Mouse (Mus musculus) cerebellum, adult 11 months (tissue): ENCODE measurements around the gene Cfap54.

Experiments used
- DNase-seq: peaks from one replicate; pipeline ENCODE4 v3.0.0; 2022

Cfap54 gene

DNA sequence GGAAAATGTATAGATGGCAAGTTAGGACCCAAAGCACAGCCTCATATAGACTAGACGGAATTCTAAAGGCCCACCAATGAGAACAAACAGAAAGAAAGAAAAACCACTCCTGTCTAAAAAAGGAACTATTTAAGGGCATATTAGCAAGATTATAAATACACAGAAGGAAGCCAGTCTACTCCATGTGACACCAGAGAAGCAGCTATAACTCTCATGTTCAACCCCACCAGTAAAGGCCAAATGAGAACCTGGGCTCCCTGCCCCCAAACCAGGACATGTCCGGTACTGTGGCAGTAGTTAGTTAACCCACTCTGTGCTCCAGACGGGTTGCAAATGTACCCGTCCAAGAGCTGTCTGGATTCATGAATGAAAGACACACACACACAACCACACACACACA, 14.4 kb upstream of the Cfap54 start:
- DNase-seq: no peak

DNA sequence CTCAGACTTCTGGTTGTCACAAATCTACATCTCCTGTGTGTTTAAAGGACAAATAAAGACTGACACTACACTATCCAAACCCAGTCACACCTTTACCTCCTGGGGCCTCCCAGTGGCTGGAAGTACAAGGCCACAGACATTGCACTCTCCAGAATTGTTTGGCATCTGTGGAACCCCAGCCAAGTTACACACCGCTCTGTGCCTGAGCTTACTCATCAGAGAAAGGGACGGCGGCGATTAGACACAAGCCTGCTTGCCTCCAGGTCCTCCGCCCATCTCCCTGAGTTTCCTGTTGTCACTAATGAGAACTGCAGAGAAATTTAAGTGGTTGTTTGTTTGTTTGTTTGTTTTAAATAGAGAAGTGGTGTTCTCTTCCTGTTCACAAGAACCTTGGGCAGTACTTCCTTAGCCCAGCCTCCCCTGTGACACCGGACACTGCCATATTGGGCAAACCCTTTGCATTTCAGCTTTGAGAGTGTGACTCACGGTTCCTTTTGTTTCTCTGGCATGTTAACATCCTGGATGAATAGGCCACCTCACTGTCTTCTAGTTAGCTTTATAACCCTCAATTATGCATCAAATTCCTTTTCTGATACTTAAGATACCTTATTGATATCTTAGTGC, 13.7 kb upstream of the Cfap54 start:
- no peak for DNase-seq

DNA sequence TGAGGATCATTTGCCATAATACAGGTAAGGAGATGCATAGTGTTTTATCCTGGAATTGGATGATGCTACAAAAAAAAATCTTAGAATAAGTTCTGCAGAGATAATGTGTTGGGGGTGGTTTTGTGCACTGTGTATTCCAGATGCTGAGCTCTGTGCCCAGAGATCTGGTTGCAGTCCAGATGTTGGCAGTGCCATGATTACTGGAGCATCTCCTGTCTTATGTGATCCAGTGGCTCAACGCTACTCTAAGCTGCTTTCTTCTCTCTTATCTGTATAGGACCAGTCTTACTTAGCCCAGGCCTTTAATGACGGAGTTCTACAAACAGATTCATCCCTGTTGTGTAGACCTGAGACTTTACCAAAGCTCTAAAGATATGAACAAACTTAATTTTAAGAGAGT, 10.5 kb upstream of the Cfap54 start:
- no peak for DNase-seq

- no peak for DNase-seq
Observed at GRCm38 (mm10) chr10:93090241-93090640, 8.8 kb upstream of the Cfap54 start.

GRCm38 (mm10) chr10:93088396-93089048, 7.1 kb upstream of the Cfap54 start:
- no peak for DNase-seq

DNA sequence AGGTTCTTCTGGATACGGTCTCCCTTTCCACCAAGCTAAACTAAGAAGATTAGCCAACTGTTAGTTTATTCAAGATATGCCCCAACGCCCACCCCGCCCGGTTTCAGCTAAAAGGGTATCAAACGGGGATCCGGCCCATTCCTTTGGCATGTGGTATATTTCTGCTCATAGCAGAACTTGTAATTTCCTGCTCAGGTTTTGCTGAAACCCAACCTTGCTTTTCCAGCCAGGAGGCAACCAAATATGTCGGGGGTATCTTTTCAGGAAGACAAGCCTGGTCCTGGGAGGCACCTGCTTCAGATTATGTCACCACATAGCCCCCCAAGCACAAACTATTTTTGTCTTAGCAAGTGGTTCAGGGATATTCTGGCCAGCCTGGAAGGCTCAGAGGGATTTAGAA, 6.1 kb upstream of the Cfap54 start:
- DNase-seq: no peak

DNA sequence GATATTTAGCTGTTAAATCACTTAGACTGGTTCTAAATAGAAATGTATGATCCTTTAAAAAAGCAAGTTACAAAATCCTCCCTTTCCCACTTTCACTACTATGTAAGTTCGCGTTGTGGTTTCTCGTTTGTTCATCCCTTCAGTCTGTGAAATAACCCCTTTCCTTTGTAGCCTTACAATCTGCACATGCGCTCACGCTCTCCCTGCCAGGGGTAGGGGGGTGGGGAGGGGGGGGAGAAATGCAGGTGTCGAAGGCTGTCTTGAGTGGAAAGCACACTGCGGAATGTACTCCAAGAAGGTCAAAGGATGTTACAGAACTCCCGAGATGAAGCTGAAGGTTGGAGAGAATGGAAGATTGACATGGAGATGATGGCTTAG, 2.5 kb upstream of the Cfap54 start:
- no peak for DNase-seq

DNA sequence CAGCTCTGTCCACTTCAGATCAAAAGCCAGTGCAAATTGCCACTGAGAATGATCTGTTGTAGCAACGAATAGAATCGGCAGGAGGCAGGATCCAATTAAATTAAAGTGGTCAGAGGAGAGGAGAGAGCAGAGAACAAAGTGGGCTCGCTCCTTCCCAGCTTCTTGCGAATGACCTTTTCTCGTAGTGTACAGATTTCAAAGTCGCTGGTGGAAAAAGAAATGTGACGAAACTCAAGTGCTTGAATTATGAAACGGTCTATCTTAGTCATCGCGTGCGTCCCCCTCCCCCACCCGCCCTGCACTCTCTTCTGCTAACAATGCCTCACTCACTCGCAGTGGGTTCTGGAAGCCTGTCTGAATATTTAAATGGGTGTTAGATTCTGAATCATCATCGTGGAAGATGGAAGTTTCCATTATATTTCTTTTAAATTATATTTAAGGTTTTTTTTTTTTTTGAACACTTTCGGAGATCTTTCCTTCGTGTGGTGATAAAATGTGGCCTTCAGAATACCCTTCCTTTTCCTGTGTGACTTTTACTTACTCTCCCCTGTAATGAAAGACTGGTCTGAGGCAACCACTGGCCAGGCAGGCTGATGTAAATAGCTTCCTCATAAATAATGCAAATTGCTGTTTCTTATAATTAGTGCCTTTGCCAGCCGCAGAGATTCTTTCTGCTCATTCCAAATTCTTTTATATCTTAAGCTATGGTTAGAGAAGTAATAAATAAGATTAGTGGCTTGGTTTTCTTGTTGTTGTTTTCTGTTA, 2.0 kb upstream of the Cfap54 start:
- DNase-seq: no peak

- no peak for DNase-seq
Observed at GRCm38 (mm10) chr10:93079486-93079885, 1.9 kb downstream of the Cfap54 start.

DNA sequence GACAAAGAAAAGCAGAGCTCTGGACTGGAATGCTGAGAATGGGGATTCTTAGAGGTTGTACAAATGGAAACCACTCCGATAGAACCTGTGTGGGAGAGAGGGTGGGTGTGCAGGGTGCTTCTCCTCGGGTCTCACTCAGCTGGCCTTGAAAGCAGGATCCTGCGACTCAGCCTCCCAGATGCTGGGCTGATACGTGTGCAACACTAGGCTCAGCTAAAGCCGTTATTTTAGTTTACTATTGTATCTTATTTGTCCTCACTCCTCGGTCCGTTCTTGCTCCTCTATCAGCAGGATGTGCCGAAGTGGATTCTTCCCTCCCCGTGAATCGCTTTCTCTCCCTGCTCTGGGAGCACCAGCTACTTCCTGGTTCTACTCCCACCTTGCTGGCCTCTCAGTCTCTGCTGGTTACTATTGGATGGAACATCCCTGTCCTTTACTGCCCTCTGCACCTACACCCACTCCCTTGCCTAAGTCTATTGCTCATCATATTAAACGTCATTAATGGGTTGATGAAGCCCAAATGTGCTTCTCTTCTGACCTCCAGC, 3.4 kb downstream of the Cfap54 start:
- no peak for DNase-seq

DNA sequence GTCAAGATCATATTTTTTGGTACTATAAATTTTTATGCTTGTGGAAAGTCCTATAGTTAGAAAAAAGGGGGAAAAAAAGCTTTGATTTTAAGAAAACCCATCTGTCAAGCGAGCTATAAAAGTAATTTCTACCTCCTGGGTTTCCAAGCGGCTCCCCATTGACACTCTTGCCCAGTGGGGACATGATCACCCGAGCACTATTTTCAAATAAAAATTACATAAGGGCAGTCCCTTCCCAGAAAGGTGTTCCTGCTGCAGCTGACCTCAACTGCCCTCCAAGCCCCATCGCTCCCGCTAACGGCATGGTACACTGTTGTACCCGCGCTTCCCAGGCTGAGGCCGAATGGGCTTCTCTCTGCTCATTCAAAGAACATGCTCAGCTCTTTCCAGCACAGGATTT, 5.0 kb downstream of the Cfap54 start:
- DNase-seq: no peak

- DNase-seq: no peak
Observed at GRCm38 (mm10) chr10:93075856-93076255, 5.6 kb downstream of the Cfap54 start.

DNA sequence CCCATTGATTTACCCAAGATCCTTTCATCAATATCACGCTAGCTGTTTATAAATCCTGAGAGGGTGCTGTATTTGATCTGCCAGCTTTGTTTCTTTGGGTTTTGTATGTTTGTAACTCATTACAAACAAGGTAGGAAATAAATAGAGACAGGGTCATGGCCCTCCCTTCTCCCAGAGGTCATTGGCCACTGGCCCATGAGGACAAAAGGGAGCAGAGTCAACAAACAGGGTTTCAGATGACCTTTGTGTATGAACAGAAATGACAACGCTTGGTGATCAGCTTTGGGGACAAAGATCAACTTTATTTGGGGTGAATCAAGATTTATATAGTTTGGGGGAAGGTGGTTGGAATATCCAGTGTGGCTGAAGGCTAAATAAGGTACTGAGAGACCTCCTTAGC, 8.6 kb downstream of the Cfap54 start:
- no peak for DNase-seq

DNA sequence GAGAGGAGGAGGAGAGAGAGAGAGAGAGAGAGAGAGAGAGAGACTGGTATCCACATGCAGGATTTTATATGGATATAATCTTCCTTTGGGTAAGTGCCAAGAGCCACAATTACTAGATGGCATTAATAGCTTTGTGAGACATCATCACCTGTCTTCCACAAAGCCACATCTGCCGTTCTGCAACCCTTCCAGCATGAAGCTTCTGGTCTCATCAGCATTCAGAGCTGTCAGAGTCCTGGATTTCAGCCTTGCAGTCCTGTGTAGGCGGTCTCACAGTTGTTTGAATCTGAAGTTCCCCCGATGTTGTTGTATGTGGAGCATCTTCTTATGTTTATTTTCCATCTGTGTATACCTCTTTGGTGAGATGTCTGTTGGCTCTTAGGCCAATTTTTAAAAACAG, 9.7 kb downstream of the Cfap54 start:
- no peak for DNase-seq

- DNase-seq: peak; percentile 13
Observed at GRCm38 (mm10) chr10:93070121-93070898, 11.1 kb downstream of the Cfap54 start.

DNA sequence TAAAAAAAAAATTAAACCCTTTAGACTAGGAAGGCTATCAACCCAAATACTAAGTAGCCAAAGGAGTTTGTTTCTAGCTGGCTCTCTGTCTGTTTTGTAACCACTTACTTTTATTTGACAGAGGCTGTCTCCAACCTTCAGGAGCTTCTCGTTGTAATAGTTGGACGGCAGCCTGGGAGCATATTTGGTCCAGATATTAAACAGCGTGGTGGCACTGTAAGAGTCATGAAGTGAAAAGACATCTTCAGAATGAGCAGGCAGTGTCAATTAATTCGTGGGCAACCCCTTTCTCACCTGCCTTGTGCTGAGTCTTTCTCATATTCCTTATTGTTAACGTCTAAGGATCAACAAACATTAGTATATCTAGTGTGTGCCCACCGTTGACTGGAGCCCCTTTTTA, 11.7 kb downstream of the Cfap54 start:
- DNase-seq: no peak

DNA sequence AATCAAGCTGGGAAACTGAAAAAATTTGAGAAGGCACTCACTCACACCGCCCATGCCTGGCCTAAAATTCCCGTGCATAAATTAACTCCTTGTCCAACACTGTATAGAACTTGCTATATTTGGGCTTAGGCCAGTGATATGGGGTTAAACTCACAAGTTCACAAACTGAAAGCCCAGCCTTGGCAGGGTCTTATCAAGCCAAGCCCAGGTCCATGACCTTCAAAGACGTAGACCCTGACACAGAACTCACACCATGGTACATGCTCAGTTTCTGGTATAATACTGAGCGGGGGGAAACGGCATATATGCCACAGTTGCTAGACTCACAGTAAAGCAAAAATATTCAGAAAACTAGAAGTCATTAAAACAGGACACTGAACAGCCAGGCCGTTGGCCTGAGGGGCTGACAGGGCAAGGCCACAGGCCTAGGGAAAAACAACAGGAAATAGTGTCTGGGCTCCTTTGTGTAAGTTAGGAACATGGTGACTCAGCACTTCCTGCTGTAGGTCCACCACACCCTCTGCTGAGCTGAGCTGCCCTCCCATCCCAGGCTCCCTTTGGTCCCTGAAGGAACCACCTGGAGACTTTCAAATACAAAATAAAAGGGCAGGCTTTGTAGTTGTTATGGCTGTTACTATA, 12.3 kb downstream of the Cfap54 start:
- no peak for DNase-seq

DNA sequence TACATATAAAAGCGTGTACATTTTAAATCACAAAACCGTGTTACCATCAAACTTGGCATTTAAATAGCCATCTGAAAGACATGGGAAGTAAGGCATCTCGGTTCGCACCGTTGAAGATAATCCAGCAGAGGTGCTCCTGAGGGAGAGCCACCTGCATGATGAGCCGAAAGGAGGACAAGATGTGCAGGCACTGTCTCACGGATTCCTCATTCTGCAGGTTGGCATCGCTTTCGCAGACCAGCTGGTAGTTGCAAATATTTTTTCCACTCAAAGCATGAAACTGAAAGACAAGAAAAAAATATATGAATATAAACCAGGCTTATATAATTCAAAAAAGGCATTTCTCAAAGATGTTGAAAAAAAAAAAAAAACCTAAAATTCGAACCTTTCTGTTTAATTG, 16.4 kb downstream of the Cfap54 start:
- DNase-seq: no peak

DNA sequence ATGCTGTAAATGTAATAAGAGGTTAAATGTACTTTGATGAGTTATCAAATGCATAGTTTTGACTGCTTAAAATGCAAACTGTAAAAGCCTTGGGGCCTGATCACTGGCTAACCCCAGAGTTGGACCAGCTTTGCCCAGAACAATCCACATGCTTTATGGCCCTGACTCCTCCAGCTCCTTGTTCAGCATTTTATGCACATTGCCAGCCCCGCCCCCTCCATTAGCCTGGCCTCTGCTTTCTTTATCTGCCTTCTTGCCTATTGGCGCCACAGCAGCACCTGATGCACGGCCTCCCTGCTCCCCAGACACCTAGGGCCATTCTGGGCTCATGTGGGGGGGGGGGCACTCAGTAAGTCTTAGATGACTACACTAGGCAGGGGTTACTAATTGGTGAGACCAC, 17.8 kb downstream of the Cfap54 start:
- DNase-seq: no peak

GRCm38 (mm10) chr10:93062395-93062794, 19.0 kb downstream of the Cfap54 start:
- DNase-seq: no peak

GRCm38 (mm10) chr10:93053867-93054266, 27.6 kb downstream of the Cfap54 start:
- no peak for DNase-seq

DNA sequence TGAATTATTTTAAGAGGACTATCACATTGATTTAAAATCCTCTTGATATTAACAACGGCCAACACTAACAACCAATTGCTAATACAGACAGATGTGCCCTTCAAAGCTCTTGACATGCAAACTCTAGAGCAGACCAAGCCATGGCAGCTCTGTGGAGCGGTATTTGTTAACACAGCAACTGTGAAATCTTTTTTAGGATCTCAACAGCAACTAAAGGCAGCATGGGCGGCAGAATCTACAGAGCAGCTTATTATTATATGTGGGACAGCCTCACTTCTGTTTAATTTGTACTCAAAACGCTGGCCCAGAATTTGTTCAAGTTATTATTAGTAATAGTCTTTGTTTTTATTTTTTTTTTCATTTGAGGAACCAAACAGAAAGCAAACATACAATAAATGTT, 28.1 kb downstream of the Cfap54 start:
- DNase-seq: no peak
